Mouse (Mus musculus) hindbrain, embryonic 10.5 days (tissue): Measurements from ENCODE around the gene Rasgef1b. TPM values are rescaled to one million over a fixed set of nuclear protein-coding genes. Genes with fewer than 3 reads are reported as not detected.

ENCODE experiments used
- DNase-seq: peaks from one replicate; pipeline ENCODE4 v3.0.0-alpha.2; 2017; ENCODE audit warnings: low spot score
- H3K27ac ChIP-seq: fragments of 300-500 bp; sonication (generic); 2 replicates; pipeline ENCODE4 v1.5.1; 2016; ENCODE audit warnings: mild to moderate bottlenecking, moderate library complexity
- H3K27me3 ChIP-seq: fragments of 300-500 bp; sonication (generic); 2 replicates; pipeline ENCODE4 v1.6.1; 2016; ENCODE audit warnings: mild to moderate bottlenecking; ENCODE audit not compliant: poor library complexity, insufficient read depth, severe bottlenecking
- H3K36me3 ChIP-seq: fragments of 300-500 bp; sonication (generic); 2 replicates; pipeline ENCODE4 v1.6.1; 2016; ENCODE audit warnings: mild to moderate bottlenecking, moderate library complexity
- H3K4me1 ChIP-seq: fragments of 300-500 bp; sonication (generic); replicated peaks from 2 replicates; pipeline ENCODE4 v1.6.1; 2016; ENCODE audit warnings: mild to moderate bottlenecking
- H3K4me3 ChIP-seq: fragments of 300-500 bp; sonication (generic); 2 replicates; pipeline ENCODE4 v1.5.1; 2016; ENCODE audit warnings: mild to moderate bottlenecking, moderate library complexity
- H3K9me3 ChIP-seq: fragments of 300-500 bp; sonication (generic); 2 replicates; pipeline ENCODE4 v1.6.1; 2016; ENCODE audit warnings: mild to moderate bottlenecking, moderate library complexity
- WGBS: fragments of 180-500 bp; shearing (Covaris S2); methylation state at CpG from one replicate; pipeline ENCODE4 v1.1.7; 2016; 5-methylcytosine and 5-hydroxymethylcytosine counted together
- polyA plus RNA-seq: library from polyadenylated mRNA; unstranded; fragments of >200 nt; fragmentation: Nextera tagmentation; extraction: Ambion mirVana; gene quantifications from 2 replicates; pipeline ENCODE4 v1.2.1, GENCODE M21; 2016

The Rasgef1b gene
- polyA plus RNA-seq, 1 experiment from 2014 or later: 9.2 TPM

GRCm38 (mm10) chr5:99387185-99387981, 341.5 kb downstream of the Rasgef1b start:
- Histone ChIP-seq H3K4me1 (peaks cover 66% of the 10 kb centered on the region), H3K9me3 (no peaks in the 10 kb centered on the region), H3K27me3 (peaks cover 99% of the 10 kb centered on the region), H3K36me3 (no peaks in the 10 kb centered on the region), H3K4me3 (no peak overlapping the region), H3K27ac (no peak overlapping the region)
- no peak for DNase-seq
- 65% methylated on average over 17 of the region's 17 CpGs for WGBS

GRCm38 (mm10) chr5:99386246-99386845, 342.5 kb downstream of the Rasgef1b start:
- no peak for DNase-seq
- Histone ChIP-seq H3K27me3 (peaks cover 94% of the 10 kb centered on the region), H3K4me3 (no peak overlapping the region), H3K27ac (0 out of 2 replicates have a peak overlapping the region, but pooled peaks have one; percentile 16), H3K9me3 (no peaks in the 10 kb centered on the region), H3K4me1 (peaks cover 57% of the 10 kb centered on the region), H3K36me3 (no peaks in the 10 kb centered on the region)
- WGBS: 34% methylated on average over 14 of the region's 14 CpGs

- WGBS: 33% methylated on average over 8 of the region's 8 CpGs
- no peak for DNase-seq
- no peak overlapping the region for H3K27ac ChIP-seq
- no peaks in the 10 kb centered on the region for H3K36me3 ChIP-seq
- H3K4me1 ChIP-seq: peaks cover 50% of the 10 kb centered on the region
- H3K4me3 ChIP-seq: no peak overlapping the region
- no peaks in the 10 kb centered on the region for H3K9me3 ChIP-seq
- peaks cover 91% of the 10 kb centered on the region for H3K27me3 ChIP-seq
These were observed 343.1 kb downstream of the Rasgef1b start for GRCm38 (mm10) chr5:99385737-99386136.

- no peak for DNase-seq
- H3K9me3 ChIP-seq: no peaks in the 10 kb centered on the region
- peaks cover 55% of the 10 kb centered on the region for H3K4me1 ChIP-seq
- H3K27me3 ChIP-seq: peaks cover 91% of the 10 kb centered on the region
- 16% methylated on average over 1 of the region's 1 CpGs for WGBS
- no peak overlapping the region for H3K4me3 ChIP-seq
- H3K36me3 ChIP-seq: no peaks in the 10 kb centered on the region
- no peak overlapping the region for H3K27ac ChIP-seq
These were observed 343.8 kb downstream of the Rasgef1b start for GRCm38 (mm10) chr5:99385090-99385489.

- Histone ChIP-seq H3K4me1 (peaks cover 67% of the 10 kb centered on the region), H3K27ac (no peak overlapping the region), H3K9me3 (no peaks in the 10 kb centered on the region), H3K4me3 (no peak overlapping the region), H3K27me3 (peaks cover 91% of the 10 kb centered on the region), H3K36me3 (no peaks in the 10 kb centered on the region)
- WGBS: 84% methylated on average over 13 of the region's 13 CpGs
- DNase-seq: no peak
These were observed 345.0 kb downstream of the Rasgef1b start for GRCm38 (mm10) chr5:99383783-99384281.

- no peak overlapping the region for H3K27ac ChIP-seq
- no peak for DNase-seq
- no peaks in the 10 kb centered on the region for H3K9me3 ChIP-seq
- H3K4me1 ChIP-seq: peaks cover 61% of the 10 kb centered on the region
- H3K36me3 ChIP-seq: no peaks in the 10 kb centered on the region
- no peak overlapping the region for H3K4me3 ChIP-seq
- H3K27me3 ChIP-seq: peaks cover 90% of the 10 kb centered on the region
- WGBS: 74% methylated on average over 5 of the region's 5 CpGs
These were observed 346.1 kb downstream of the Rasgef1b start for GRCm38 (mm10) chr5:99382786-99383185.

- Histone ChIP-seq H3K27me3 (peaks cover 89% of the 10 kb centered on the region), H3K27ac (no peak overlapping the region), H3K4me3 (no peak overlapping the region), H3K9me3 (no peaks in the 10 kb centered on the region), H3K4me1 (peaks cover 50% of the 10 kb centered on the region), H3K36me3 (no peaks in the 10 kb centered on the region)
- WGBS: 90% methylated on average over 2 of the region's 2 CpGs
- DNase-seq: no peak
These were observed 347.2 kb downstream of the Rasgef1b start for GRCm38 (mm10) chr5:99381639-99382038.

GRCm38 (mm10) chr5:99380882-99381281, 348.0 kb downstream of the Rasgef1b start:
- Histone ChIP-seq H3K27ac (no peak overlapping the region), H3K27me3 (peaks cover 89% of the 10 kb centered on the region), H3K4me3 (no peak overlapping the region), H3K36me3 (no peaks in the 10 kb centered on the region), H3K4me1 (peaks cover 42% of the 10 kb centered on the region), H3K9me3 (no peaks in the 10 kb centered on the region)
- WGBS: 91% methylated on average over 9 of the region's 9 CpGs
- DNase-seq: no peak

- H3K36me3 ChIP-seq: no peaks in the 10 kb centered on the region
- 0 out of 2 replicates have a peak overlapping the region, but pooled peaks have one; percentile 23 for H3K27ac ChIP-seq
- H3K27me3 ChIP-seq: peaks cover 87% of the 10 kb centered on the region
- no peak for DNase-seq
- no peak overlapping the region for H3K4me3 ChIP-seq
- WGBS: 54% methylated on average over 12 of the region's 12 CpGs
- H3K4me1 ChIP-seq: peaks cover 35% of the 10 kb centered on the region
- no peaks in the 10 kb centered on the region for H3K9me3 ChIP-seq
These were observed 348.7 kb downstream of the Rasgef1b start for GRCm38 (mm10) chr5:99380166-99380565.

- H3K36me3 ChIP-seq: no peaks in the 10 kb centered on the region
- H3K27ac ChIP-seq: no peak overlapping the region
- peaks cover 72% of the 10 kb centered on the region for H3K27me3 ChIP-seq
- H3K4me1 ChIP-seq: peaks cover 23% of the 10 kb centered on the region
- 72% methylated on average over 11 of the region's 11 CpGs for WGBS
- no peak overlapping the region for H3K4me3 ChIP-seq
- no peak for DNase-seq
- no peaks in the 10 kb centered on the region for H3K9me3 ChIP-seq
These were observed 350.2 kb downstream of the Rasgef1b start for GRCm38 (mm10) chr5:99378437-99379226.

- Histone ChIP-seq H3K9me3 (no peaks in the 10 kb centered on the region), H3K36me3 (no peaks in the 10 kb centered on the region), H3K4me3 (no peak overlapping the region), H3K27me3 (peaks cover 51% of the 10 kb centered on the region), H3K4me1 (peaks cover 23% of the 10 kb centered on the region), H3K27ac (no peak overlapping the region)
- 82% methylated on average over 7 of the region's 7 CpGs for WGBS
- no peak for DNase-seq
These were observed 353.1 kb downstream of the Rasgef1b start for GRCm38 (mm10) chr5:99375725-99376124.

- H3K27ac ChIP-seq: no peak overlapping the region
- H3K4me3 ChIP-seq: no peak overlapping the region
- no peaks in the 10 kb centered on the region for H3K9me3 ChIP-seq
- H3K4me1 ChIP-seq: peaks cover 11% of the 10 kb centered on the region
- 93% methylated on average over 6 of the region's 6 CpGs for WGBS
- no peak for DNase-seq
- H3K36me3 ChIP-seq: no peaks in the 10 kb centered on the region
- peaks cover 39% of the 10 kb centered on the region for H3K27me3 ChIP-seq
These were observed 354.4 kb downstream of the Rasgef1b start for GRCm38 (mm10) chr5:99374460-99374859.
